Mouse (Mus musculus): ENCODE measurements around the gene Olfr145. TPM values are rescaled to one million over a fixed set of nuclear protein-coding genes. Genes with fewer than 3 reads are reported as not detected.
A peak's percentile ranks its signal among the peaks of the same experiment; 100 is the strongest.

Gene Olfr145
- not detected for total RNA-seq (2021)
- long read RNA-seq, experiment 1, result 0 reads
- long read RNA-seq, experiment 2, result 0 reads

- DNase-seq, result no peak
Observed at GRCm38 (mm10) chr9:37896661-37897060, at the start of gene Olfr145. Gene Olfr145 (plus strand): TSS chr9:37896724.

- DNase-seq, result no peak
Observed at GRCm38 (mm10) chr9:37849267-37849666, 47.3 kb upstream of the Olfr145 start.

- DNase-seq, result no peak
Observed at GRCm38 (mm10) chr9:37853969-37854368, 42.6 kb upstream of the Olfr145 start, which contains the start of gene Olfr877. Gene Olfr877 (plus strand): TSS chr9:37854269.

- DNase-seq, result no peak
Observed at GRCm38 (mm10) chr9:37863325-37863724, 33.2 kb upstream of the Olfr145 start.

GRCm38 (mm10) chr9:37870246-37870645 lies 26.3 kb upstream of the Olfr145 start:
- no peak for DNase-seq

- no peak for DNase-seq
Observed at GRCm38 (mm10) chr9:37871097-37871496, 25.4 kb upstream of the Olfr145 start.

GRCm38 (mm10) chr9:37871536-37871935 lies 25.0 kb upstream of the Olfr145 start:
- no peak for DNase-seq

GRCm38 (mm10) chr9:37890960-37891359 lies 5.6 kb upstream of the Olfr145 start:
- DNase-seq, result no peak

- no peak for DNase-seq
Observed at GRCm38 (mm10) chr9:37905555-37905954, 9.0 kb downstream of the Olfr145 start.

- no peak for DNase-seq
Observed at GRCm38 (mm10) chr9:37917540-37917939, 21.0 kb downstream of the Olfr145 start, which contains the start of gene Olfr878. Gene Olfr878 (plus strand): TSS chr9:37917840.

GRCm38 (mm10) chr9:37918018-37918417 lies 21.5 kb downstream of the Olfr145 start:
- no peak for DNase-seq

GRCm38 (mm10) chr9:37924194-37924593 lies 27.7 kb downstream of the Olfr145 start:
- DNase-seq, result no peak

- DNase-seq, result no peak
Observed at GRCm38 (mm10) chr9:37925445-37925844, 28.9 kb downstream of the Olfr145 start.

- DNase-seq, result no peak
Observed at GRCm38 (mm10) chr9:37926019-37927013, 29.8 kb downstream of the Olfr145 start.

GRCm38 (mm10) chr9:37932519-37932918 lies 36.0 kb downstream of the Olfr145 start:
- peak; percentile 10 to 57 for DNase-seq

- DNase-seq, result no peak
Observed at GRCm38 (mm10) chr9:37934146-37934545, 37.6 kb downstream of the Olfr145 start.

GRCm38 (mm10) chr9:37941167-37941566 lies 44.6 kb downstream of the Olfr145 start:
- DNase-seq, result no peak

Other genes with a start within 250 kb of the Olfr145 start
- gene Tbrg1, start 239.4 kb upstream of the Olfr145 start, total RNA-seq (2021), result 10 to 100 TPM; 31.9 to 34.0 TPM
- gene Panx3, start 227.5 kb upstream of the Olfr145 start, total RNA-seq (2021), result not detected
- not detected for gene Olfr160, start 180.5 kb upstream of the Olfr145 start, total RNA-seq (2021)
- gene Olfr874, start 151.6 kb upstream of the Olfr145 start, total RNA-seq (2021), result not detected
- not detected for gene Olfr875, start 124.9 kb upstream of the Olfr145 start, total RNA-seq (2021)
- not detected for gene Olfr876, start 93.7 kb upstream of the Olfr145 start, total RNA-seq (2021)
- gene Olfr877, start 42.5 kb upstream of the Olfr145 start, total RNA-seq (2021), result not detected
- not detected for gene Olfr878, start 21.1 kb downstream of the Olfr145 start, total RNA-seq (2021)
- not detected for gene Olfr881, start 95.1 kb downstream of the Olfr145 start, total RNA-seq (2021)
- not detected for gene Olfr883, start 129.1 kb downstream of the Olfr145 start, total RNA-seq (2021)
- not detected for gene Olfr884, start 149.8 kb downstream of the Olfr145 start, total RNA-seq (2021)
- not detected for gene Olfr885, start 164.6 kb downstream of the Olfr145 start, total RNA-seq (2021)
- gene Olfr887, start 187.3 kb downstream of the Olfr145 start, total RNA-seq (2021), result not detected
- gene Olfr888, start 211.4 kb downstream of the Olfr145 start, total RNA-seq (2021), result not detected
- gene Olfr889, start 218.5 kb downstream of the Olfr145 start, total RNA-seq (2021), result not detected
- not detected for gene Olfr890, start 245.8 kb downstream of the Olfr145 start, total RNA-seq (2021)